Mouse (Mus musculus) frontal cortex, adult 2 months (tissue): ENCODE data around the gene Pik3ap1. TPM values are rescaled to one million over a fixed set of nuclear protein-coding genes. Genes with fewer than 3 reads are reported as not detected.

Experiments
- DNase-seq, 2 experiments: peaks; one replicate each; pipeline ENCODE4 v3.0.0; 2022; ENCODE audit warnings: low spot score in 1 of 2; ENCODE audit errors: extremely low spot score in 1 of 2
- polyA plus RNA-seq: library from polyadenylated mRNA; depleted of rRNA; stranded (reverse); fragments of >200 nt; gene quantifications from 2 replicates; pipeline ENCODE4 v1.2.3, GENCODE M21; 2012

Gene Pik3ap1
- polyA plus RNA-seq, 1 experiment: 3.1 TPM

DNA sequence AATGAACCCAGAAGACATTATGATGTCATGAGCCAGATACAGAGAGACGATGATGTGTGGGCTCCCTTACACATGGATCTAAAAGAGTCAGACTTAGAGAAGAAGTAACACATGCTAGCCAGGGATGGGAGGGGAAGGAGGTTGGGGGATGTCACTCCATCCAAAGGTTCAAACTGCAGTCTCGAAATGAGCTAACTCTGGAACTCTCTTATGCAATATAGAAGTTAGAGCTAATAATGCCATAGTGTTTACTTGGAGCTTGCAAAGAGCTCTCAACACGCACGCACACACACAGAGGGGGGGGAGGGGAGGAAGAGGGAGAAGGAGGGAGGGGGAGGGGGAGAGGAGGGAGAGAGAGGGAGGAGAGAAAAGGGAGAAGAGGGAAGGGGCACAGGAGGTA lies 13.5 kb downstream of the Pik3ap1 start:
- DNase-seq: no peak

DNA sequence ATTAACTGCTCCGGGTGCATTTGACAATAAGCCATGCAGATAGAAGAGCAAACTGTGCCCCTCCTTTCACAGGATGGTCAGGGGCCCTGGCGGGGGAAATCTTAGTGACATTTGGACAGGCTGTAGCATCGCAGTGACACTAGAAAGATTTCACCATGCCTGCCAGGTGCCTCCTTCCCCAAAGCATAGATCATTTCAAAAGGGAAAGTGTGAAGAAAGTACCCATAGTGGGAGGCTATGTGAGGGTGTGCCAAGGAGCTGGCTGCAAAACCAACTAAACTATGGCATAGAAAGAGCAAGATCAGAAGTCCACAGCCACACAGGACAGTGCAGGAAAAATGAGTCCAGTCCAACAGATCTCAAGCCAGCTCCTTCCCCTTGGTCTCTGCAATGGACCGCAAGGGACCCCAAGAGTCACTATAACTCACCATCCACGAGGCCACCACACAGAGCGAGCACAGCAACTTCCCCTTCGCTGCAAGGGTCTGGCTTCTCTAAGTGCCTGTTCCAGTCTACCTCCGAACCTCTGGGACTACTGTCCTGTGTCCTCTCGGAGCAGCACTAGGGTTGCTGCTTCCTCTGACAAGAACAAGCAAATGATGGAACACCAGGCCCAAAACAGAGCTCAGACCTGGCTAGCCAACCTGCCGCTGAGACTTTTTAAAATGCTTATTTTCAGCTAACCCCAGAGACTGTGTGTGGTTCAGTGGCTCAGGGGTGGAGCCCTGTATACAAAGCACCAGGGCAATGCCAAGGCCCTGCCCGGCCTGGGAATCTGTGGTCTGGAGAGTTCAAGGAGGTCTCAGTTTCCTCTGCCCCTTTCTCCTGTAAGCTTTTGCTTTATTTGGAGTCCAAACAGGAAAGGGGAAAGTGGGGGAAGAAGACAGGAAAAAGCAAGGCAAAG lies 15.1 kb downstream of the Pik3ap1 start:
- DNase-seq: no peak

DNA sequence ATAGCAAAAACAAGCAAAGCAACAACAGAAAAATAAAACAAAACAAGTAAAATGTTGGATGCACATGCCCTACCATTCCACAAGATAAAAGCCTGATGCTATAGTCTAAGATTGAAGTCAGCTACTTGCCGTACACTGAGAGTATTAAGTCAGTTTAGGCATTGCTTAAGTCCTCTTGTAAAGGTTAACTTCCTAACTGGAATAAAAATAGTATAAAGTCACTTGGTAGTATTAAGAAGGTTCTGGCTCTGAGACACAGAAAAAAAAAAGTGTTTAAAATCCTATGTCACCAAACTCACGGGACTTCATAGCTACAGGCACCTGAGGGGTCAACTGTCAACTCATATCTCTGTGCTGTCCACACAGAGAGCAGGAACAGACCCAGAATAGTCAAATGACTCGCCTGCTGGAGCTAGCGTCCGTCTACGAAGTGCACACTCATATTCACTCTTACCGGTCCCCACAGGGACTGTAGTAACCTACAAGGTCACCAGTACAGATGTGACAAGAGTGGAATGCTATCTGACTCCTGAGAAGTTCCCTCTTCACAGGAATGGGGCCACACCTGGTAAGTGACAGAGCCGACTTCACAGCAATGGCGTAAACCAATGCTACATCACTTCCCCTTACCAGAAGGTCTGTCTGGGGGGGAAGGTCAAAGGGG lies 17.9 kb downstream of the Pik3ap1 start:
- DNase-seq: no peak

DNA sequence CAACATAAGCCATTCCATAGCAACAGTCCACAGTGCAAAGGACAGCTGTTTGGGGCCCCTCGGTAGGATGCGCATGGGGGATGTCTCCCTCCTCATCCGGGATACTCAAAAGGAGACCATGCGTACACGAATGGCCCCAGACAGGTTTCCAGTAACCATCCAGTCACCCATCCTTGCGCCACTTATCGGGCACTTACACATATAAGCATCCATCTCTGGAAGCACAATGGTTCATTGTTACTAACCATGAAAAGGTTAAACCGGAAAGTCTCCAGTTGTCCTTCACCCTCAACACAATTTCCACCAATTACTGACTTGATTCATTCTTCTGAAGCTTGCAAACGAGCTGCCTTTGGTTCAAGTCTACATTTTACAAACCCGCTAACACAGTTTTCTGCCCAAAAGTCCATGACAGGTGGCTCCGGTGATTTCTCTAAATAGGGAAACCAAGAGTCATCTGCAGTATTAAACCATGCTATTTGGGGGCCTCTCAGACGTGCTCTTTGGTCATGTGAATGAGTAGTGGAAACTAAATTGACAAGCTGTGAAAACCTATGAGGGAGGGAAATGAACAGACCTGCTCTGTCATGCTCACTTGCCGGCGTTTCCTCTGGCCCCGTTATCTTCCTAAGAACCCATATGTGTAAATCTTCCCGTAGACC lies 18.6 kb downstream of the Pik3ap1 start:
- no peak for DNase-seq

DNA sequence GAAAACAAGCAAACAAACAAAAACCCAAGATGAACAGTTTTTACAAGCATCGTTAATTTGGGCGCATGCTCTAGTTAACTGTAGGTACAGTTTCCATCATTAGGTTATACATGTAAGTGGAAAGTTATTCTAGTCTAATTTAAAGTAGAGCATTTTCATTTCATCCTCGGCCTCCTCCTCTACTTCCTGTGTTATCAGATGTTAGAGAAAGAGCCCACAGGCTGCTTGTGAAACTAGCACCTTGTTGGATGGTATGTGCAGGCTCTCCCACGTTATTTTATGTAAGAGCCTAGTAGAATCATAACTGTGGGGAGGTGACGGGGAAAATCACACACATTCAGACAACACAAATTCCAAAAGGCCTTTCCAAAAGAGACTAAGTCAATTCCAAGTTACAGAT lies 19.3 kb downstream of the Pik3ap1 start:
- no peak for DNase-seq

DNA sequence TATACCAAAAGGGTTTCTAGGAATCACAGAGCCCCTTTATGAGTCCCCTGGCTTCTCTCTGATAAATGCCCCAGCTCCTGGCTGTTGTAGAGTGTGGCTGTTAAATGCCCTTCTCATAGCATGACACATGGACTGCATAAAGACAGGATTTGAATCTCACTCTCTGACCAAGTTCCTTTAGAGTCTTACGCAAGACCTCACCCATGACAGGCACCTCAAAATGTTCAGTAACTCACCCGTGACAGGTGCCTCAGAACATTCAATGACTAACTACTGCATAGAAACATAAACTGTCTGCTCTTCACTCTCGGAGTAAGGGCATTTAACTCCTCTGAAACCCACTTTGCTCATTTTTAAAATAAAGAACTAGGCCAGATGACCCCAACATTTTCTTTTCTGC lies 20.4 kb downstream of the Pik3ap1 start:
- DNase-seq: no peak

DNA sequence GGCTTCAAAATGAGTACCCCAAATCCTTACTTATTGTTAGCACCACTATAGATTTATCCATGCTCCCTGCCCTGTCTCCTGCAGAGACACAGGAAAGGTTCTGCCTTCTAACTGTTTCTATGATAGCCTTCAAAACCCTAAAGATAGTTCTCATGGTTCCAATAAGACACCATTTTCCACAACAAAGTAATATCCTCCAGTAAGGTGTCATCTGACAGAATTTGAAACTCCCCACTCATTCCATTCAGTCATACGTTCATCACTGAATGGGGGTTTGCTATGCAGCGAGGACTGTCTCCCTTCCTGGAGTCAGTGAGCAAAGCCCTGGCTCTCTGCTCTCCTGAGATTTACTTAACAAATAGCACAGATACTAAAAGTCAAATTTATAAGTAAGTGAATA lies 21.9 kb downstream of the Pik3ap1 start:
- no peak for DNase-seq

DNA sequence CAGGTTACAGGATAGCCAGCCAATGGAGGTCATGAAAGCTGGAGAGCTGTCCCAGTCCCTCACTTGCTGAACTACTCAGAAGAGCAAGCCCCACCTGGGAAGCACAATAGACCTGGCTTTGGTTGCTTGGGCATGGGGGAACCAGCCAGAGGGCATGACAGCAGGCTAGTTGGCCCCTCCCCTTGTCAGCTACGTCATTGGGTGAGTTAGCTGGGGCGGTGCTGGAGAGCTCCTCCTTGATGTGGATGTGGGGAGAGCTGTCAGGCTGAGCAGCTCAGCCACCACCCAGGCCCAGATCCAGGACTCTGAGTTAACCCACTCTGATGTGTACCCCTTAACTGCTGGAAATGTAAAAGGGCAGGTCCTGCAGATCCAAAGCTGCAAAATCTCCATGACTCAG lies 24.4 kb downstream of the Pik3ap1 start:
- DNase-seq: no peak

DNA sequence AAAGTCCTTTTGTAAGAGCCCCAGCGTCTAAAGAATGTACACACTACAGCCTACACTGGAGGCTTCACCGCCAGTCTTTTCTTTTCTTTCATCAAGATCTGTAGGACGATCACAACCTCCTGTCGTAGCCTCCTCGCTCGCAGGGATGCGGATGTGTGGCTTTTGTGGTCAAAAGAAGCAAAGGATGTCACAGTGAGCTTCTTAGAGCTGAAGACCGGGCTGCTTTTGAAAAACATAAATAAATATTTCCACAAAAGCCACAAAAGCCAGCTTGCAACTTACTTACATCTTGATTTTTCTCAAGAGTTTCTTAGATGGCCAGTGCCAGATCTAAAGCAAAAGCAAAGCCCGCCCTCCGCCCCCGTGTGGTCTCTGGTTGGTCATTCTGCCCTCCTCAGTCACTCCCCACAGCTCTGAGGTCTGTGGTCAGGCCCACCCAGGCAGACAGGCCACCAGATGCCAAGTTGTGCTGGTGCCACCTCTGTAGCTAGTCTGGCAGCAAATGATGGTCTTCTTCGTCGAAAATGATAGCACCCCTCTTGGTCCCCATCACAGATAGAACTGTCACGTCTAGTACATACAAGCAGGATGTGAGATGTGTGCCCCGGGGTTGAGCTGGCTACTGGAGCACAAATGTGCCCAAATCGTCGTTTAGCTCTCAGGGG lies 30.5 kb downstream of the Pik3ap1 start:
- DNase-seq: no peak

DNA sequence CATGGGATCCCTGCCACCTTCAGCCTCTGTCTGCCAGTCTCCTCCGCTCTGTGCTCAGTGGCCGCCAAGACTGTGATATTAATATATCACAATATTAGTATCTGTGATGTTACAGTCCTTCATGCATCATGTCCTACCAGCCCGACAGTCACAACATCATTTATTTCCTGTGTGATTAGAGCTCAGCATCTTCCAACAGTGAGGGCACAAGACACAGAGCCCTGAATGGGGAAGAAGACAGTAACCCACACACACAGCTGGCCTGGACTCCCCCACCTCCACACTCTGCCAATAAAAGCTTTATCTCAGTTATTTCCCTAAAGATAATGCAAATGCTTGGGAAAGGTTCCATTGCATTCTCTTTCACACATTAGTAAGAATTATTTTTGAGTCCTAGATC lies 35.3 kb downstream of the Pik3ap1 start:
- no peak for DNase-seq

DNA sequence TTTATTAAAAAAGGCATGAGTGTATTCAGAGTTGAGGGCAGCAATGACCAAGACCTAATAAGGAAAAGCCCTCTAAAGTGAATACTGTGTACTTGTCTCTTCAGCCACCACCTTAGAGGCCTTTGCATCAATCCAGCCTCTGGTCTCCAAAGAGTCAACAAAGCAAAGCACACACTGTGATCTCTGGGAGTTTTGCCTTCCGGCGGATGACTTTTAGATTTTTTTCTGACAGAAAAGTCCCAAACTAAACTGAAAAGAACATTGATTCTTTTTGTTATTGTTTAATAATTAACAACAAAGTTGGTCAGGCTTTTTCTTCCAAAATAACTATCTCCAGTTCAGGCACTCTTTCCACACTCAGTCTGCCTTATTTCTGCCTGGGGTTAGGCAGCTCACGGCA lies 36.7 kb downstream of the Pik3ap1 start:
- no peak for DNase-seq

DNA sequence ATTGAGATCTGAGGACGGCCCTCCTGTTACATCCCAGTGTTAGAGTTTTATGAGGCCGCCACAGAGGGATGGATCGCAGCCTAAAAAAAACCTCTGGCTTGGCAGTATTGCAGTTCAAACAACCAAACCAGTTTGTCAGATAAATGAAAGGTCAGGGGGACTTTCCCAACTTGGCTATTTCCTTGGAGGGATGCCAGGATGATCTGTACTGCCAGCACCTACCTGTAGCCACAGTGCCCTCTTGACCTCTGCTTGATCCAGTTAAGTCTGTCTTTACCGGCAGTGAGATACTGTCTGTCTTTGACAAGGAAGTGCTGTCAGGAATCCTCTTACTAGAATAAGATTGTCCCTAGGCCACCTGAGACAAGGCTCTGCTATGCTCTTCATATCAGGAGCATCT lies 37.6 kb downstream of the Pik3ap1 start:
- no peak for DNase-seq

DNA sequence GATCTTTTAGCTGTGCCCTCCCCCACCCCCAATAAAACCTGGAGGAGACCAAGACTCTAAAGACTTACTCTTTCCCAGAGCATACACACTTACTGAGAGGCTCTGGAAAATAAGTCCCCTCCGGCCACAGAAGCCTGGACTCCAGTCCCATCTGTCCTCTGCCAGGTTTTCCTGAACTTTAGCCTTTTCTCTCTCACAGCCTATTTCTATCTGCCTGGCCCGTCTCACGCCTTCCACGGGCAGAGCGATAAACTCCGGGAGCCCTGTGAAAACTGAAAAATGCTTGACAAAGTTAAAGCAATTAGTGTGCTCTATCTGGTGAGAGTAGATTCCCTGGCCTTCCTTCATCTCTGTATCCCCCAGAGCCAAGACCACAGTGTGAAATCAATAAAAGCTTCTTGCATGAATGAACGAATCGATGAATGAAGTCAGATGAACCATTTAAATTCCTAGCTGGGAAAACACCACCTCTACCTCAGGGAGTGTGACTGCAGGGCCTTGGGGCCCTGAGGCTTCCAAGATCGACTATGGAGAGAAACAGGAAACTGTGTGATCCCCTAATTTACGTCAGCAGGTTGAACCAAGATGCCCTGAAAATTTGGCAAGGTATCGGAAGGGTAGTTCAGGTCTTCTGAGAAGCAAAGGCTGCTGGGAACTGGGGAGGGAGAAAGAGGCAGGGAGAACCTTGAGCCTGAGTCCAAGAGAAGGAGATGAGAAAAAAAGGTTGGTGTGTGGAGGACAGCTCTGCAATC lies 38.6 kb downstream of the Pik3ap1 start:
- no peak for DNase-seq

DNA sequence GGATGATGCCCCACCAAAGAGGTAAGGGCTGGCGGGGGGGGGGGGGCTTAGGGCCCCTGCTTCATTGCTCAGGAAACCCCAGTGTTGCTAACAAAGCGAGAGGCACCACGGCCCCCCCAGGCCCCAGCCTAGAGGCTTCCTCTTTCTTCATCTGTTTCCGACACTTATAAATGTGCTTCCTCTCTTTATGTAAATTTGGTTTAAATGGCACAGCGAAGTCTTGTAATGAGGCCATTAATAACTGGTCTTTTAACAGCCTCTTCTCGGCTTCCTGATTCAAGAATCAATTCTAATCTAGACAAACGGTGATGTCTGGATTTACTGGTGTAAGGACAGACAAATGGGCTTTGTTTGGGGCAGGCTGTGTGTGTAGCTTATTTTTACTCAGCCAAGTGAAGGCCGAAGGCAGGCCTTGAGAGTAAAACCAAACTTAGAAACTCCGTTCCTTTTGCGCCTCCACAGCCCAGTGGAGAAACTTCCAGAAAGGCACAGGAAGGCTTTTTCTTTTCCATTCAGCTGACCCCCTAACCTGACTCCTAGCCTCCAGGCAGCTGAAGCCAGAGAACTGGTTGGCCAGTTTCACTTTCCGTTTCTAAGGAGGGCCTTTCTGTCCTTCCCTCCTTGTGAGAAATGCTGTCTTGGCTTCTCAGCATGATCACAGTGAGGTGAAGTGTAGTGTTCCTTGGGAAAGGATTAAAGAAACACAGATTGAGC lies 39.7 kb downstream of the Pik3ap1 start:
- DNase-seq: no peak

DNA sequence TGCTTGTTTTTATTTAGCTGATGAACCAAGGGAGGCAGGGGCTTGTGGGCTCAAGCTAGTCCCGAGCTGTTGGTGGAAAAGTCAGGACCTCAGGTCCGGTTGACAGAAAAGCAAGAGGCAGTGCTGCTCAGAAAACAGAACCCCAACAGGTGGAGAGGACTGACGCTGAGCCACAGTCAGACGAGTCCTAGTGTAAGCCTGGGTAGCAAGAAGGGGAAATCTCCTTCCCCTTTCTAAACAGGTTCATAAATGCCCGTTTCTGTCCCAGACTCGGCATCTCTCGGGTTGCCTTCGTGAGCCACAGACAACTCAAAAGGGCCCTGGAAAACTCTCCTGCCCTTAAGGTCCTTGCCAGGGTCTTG lies 40.3 kb downstream of the Pik3ap1 start:
- no peak for DNase-seq

DNA sequence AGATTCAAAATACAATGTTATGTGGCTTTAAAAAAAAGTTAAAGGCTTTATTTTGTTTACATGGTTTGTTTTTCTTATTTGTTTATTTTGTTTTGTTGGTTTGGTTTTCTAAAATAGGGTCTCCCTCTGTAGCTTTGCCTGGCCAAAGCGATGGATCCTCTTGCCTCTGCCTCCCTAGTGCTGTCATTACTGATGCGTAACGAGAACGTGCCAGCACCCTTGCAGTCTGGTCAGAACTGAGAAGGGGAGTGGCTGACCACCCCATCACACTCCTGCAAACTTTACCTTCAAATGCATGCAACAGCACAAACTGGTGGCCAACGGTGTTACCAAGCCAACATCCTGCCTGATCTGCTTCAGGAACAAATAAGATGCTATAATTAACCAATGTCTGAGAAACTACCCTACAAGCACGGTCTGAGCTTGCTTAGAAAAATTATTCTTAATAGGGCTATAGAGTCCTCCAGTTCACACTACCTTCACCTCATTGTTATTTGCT lies 42.3 kb downstream of the Pik3ap1 start:
- no peak for DNase-seq

DNA sequence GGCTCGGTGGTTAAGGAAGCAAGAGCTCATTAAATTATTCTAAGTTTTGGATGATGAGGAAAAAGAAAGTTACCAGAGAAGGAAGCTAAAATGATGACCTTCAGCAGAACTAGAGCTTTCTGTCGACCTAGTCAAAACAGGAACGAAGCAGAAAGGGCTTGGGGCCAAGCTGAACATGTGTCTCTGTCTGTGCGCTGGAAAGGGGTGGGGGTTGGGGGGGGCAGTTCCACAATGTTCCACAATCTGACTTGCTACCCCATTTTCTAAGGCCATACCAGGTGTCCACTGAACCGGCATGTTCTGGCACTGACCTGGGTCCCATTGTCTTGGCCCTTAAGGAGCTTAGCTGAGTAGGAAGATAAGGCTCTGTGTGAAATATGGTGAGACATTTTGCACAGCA lies 43.2 kb downstream of the Pik3ap1 start:
- DNase-seq: no peak

DNA sequence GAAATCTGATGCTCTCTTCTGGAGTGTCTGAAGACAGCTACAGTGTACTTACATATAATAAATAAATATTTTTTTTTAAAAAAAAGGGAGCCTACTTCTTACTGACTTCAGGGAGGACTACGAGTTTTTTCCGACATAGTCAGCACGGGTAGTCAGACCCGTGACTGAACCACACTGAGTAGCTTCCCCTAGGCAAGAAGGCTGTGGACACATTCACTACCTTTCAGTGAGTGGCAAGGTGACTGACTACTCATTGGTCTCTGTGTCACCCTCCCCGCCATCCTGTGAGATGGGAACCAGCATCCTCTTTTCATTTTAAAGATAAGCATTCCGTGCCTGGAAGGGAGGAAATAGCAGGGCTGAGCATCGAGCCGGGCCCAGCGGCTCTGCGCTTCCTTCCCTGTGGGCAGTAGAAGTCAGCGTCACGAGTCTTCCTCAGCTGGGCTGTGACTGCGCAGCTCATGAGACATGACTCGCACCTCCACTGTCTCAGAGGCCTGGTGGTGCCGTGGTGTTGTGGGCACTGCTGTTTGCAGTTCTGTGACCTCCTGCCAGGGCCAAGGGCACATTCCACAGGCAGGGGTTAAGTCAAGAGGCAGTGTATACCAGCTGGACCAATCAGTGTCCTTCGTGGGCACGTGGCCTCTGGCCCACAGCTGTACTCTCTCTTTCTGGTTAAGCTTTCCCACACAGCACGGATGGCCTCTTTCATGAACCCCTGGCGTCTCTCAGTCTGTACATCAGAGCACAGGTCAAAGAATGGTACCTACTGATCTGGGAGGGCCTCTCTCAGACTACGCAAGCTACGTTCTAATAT lies 45.7 kb downstream of the Pik3ap1 start:
- DNase-seq: no peak

DNA sequence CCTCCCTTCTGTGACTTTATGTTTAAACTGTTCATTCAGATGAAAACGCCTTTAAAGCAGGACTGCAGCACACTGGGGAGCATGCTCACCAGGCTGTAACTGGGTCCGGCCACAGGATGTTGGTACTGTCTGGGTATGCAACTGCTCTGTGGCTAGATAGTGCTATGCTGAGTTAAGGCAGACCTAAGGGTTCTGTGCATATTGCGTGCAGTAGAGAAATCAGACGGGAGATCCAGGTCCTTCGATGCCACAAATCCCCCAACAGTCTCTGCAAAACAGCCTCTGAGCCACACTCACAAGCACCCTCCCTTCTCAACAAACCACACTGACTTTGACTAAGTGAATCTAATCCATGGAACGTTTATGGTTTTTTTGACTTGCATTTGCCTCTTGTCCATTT lies 46.5 kb downstream of the Pik3ap1 start:
- no peak for DNase-seq
